In genomic region chr4:154772077-154772462, GRCm38 (mm10) we compare ENCODE assay signal across 14 mouse cellular contexts.
A peak's percentile ranks its signal among the peaks of the same experiment; 100 is the strongest.
DNase-seq lines count a peak whose midpoint lies in the region; ATAC-seq lines count a peak whose summit lies in the region.
"Had no signal": no experiment of that assay in that cellular context is flagged by ENCODE, and none has a peak within 500 bp of the region (broad histone marks: within the 10 kb centered on the region; RNA-seq: fewer than 3 reads in every experiment).

No protein-coding gene starts in this region.

- no peak overlapping the region for H3K27ac ChIP-seq in kidney, embryonic 16.5 days (ENCODE audit: low read length)
- peak overlapping the region; percentile 65 for H3K27ac ChIP-seq in limb, embryonic 11.5 days (replicated peaks; ENCODE audit: low read depth, low read length)
- H3K27ac ChIP-seq in liver, embryonic 12.5 days, result no peak overlapping the region

- H3K27me3 ChIP-seq in kidney, embryonic 16.5 days (ENCODE audit: insufficient read depth, low read length), result no peaks in the 10 kb centered on the region; the same call in 1 of the 2 replicates
- H3K27me3 ChIP-seq in limb, embryonic 11.5 days (ENCODE audit: control insufficient read depth, insufficient read depth, low read length), result no peaks in the 10 kb centered on the region
- H3K27me3 ChIP-seq in liver, embryonic 12.5 days (replicated peaks), result no peaks in the 10 kb centered on the region

- H3K9me3 ChIP-seq in kidney, embryonic 16.5 days (ENCODE audit: low read length), result no peaks in the 10 kb centered on the region
- no peaks in the 10 kb centered on the region for H3K9me3 ChIP-seq in limb, embryonic 11.5 days (ENCODE audit: control insufficient read depth, low read length)
- no peaks in the 10 kb centered on the region for H3K9me3 ChIP-seq in liver, embryonic 12.5 days (replicated peaks)

- no peak overlapping the region for H3K9ac ChIP-seq in kidney, embryonic 16.5 days (replicated peaks; ENCODE audit: low read length)
- H3K9ac ChIP-seq in limb, embryonic 11.5 days (ENCODE audit: low read length), result no peak overlapping the region
- H3K9ac ChIP-seq in liver, embryonic 12.5 days, result no peak overlapping the region

- DNase-seq in kidney, adult 8-10 months, result no peak
- DNase-seq in limb, embryonic 11.5 days (ENCODE audit: low spot score), result no peak
- DNase-seq in adrenal gland, postnatal 25 days, result no peak
- DNase-seq in spleen, postnatal 36 days (ENCODE audit: low spot score in 2 of 2), result no peak
- DNase-seq: cerebellum, adult 2 months; gastrocnemius, postnatal 10 days; heart, adult 18-20 months; kidney, adult 9 months; lung, adult 18-20 months; lung, postnatal 4 days; thymus, adult 2 months had no signal

- H3K4me3 ChIP-seq in kidney, embryonic 16.5 days (ENCODE audit: low read length), result no peak overlapping the region
- H3K4me3 ChIP-seq in limb, embryonic 11.5 days (ENCODE audit: low read depth, low read length), result no peak overlapping the region
- H3K4me3 ChIP-seq in liver, embryonic 12.5 days, result no peak overlapping the region

- no peak overlapping the region for H3K4me2 ChIP-seq in kidney, embryonic 16.5 days (replicated peaks; ENCODE audit: low read depth, low read length)
- no peak overlapping the region for H3K4me2 ChIP-seq in limb, embryonic 11.5 days (ENCODE audit: low read depth, severe bottlenecking)
- H3K4me2 ChIP-seq in liver, embryonic 12.5 days, result no peak overlapping the region

- 60% methylated on average over 4 of the region's 4 CpGs for WGBS in kidney, embryonic 16.5 days
- 13% methylated on average over 4 of the region's 4 CpGs for WGBS in limb, embryonic 11.5 days
- 72% methylated on average over 4 of the region's 4 CpGs for WGBS in liver, embryonic 12.5 days (ENCODE audit: insufficient replicate concordance)

- ATAC-seq in kidney, embryonic 16.5 days (ENCODE audit: low FRiP score, low TSS enrichment), result 0 out of 2 replicates have a peak, but pooled peaks have one; percentile 50
- no peak for ATAC-seq in limb, embryonic 11.5 days (ENCODE audit: insufficient number of reproducible peaks, low FRiP score, low TSS enrichment, low read depth)
- peak; percentile 66 for ATAC-seq in liver, embryonic 12.5 days
- no peak for ATAC-seq in granulocyte monocyte progenitor cell, adult 5-6 weeks (replicated peaks; ENCODE audit: poor library complexity, severe bottlenecking)

- no peaks in the 10 kb centered on the region for H3K36me3 ChIP-seq in kidney, embryonic 16.5 days (ENCODE audit: insufficient read depth, low read length)
- no peaks in the 10 kb centered on the region for H3K36me3 ChIP-seq in limb, embryonic 11.5 days (ENCODE audit: control insufficient read depth, insufficient read depth, low read length)
- H3K36me3 ChIP-seq in liver, embryonic 12.5 days, result no peaks in the 10 kb centered on the region

- H3K4me1 ChIP-seq in kidney, embryonic 16.5 days (ENCODE audit: insufficient read depth, low read length), result peaks cover 8% of the 10 kb centered on the region
- H3K4me1 ChIP-seq in limb, embryonic 11.5 days (ENCODE audit: control insufficient read depth, insufficient read depth, low read length), result peaks cover 32% of the 10 kb centered on the region
- H3K4me1 ChIP-seq in liver, embryonic 12.5 days, result no peaks in the 10 kb centered on the region; the same call in 1 of the 2 replicates

Comparison
In these comparisons a context has a peak if more than half of its experiments do, and no peak if none do; other contexts are left out.
1. ATAC-seq: peak in kidney, embryonic 16.5 days (single experiment) and liver, embryonic 12.5 days (single experiment); none in limb, embryonic 11.5 days (single experiment) and granulocyte monocyte progenitor cell, adult 5-6 weeks (single experiment).